In genomic region chr16:23609748-23610185, GRCm38 (mm10) we compare ENCODE assay signal across 9 mouse cellular contexts.
DNase-seq lines count a peak whose midpoint lies in the region; ATAC-seq and TF ChIP-seq lines count a peak whose summit lies in the region.
"Had no signal": no experiment of that assay in that cellular context is flagged by ENCODE, and none has a peak within 500 bp of the region (broad histone marks: within the 10 kb centered on the region; RNA-seq: fewer than 3 reads in every experiment).

No protein-coding gene starts in this region.

- no peak overlapping the region for H3K27ac ChIP-seq in embryonic facial prominence, embryonic 14.5 days (replicated peaks; ENCODE audit: low read depth, low read length)
- H3K27ac ChIP-seq in heart, embryonic 15.5 days, result no peak overlapping the region
- H3K27ac ChIP-seq in kidney, postnatal 0 days, result peak overlapping the region; percentile 32; the same call in 1 of the 2 replicates
- H3K27ac ChIP-seq in liver, embryonic 13.5 days, result no peak overlapping the region
- peak overlapping the region; percentile 80 for H3K27ac ChIP-seq in thymus, adult 2 months (ENCODE audit: control insufficient read depth, insufficient read depth, low read length)

- H3K4me1 ChIP-seq in embryonic facial prominence, embryonic 14.5 days (ENCODE audit: control insufficient read depth, insufficient read depth, low read length), result 0 out of 2 replicates have a peak, but pooled peaks cover 4% of the 10 kb centered on the region
- H3K4me1 ChIP-seq in heart, embryonic 15.5 days (replicated peaks), result no peaks in the 10 kb centered on the region
- no peaks in the 10 kb centered on the region for H3K4me1 ChIP-seq in kidney, postnatal 0 days (replicated peaks; ENCODE audit: insufficient read depth, low read length)
- H3K4me1 ChIP-seq in liver, embryonic 13.5 days (replicated peaks), result 0 out of 2 replicates have a peak, but pooled peaks cover 4% of the 10 kb centered on the region
- peaks cover 11% of the 10 kb centered on the region for H3K4me1 ChIP-seq in thymus, adult 2 months (replicated peaks; ENCODE audit: control insufficient read depth, insufficient read depth, low read length)

- H3K4me2 ChIP-seq in embryonic facial prominence, embryonic 14.5 days (ENCODE audit: low read depth, low read length), result peak overlapping the region; percentile 43
- H3K4me2 ChIP-seq in heart, embryonic 15.5 days, result peak overlapping the region; percentile 54
- peak overlapping the region; percentile 54 for H3K4me2 ChIP-seq in kidney, postnatal 0 days (ENCODE audit: low read length)
- H3K4me2 ChIP-seq in liver, embryonic 13.5 days, result peak overlapping the region; percentile 38

- no peak for TF ChIP-seq POLR2A in thymus, adult 2 months (IDR thresholded peaks at IDR 0.05; ENCODE audit: control insufficient read depth, extremely low read depth, insufficient read depth, low read length, poor library complexity)

- H3K36me3 ChIP-seq in C2C12 (ENCODE audit: control insufficient read depth, insufficient read depth), result no peaks in the 10 kb centered on the region
- H3K36me3 ChIP-seq in embryonic facial prominence, embryonic 14.5 days (ENCODE audit: control insufficient read depth, insufficient read depth, low read length), result no peaks in the 10 kb centered on the region
- no peaks in the 10 kb centered on the region for H3K36me3 ChIP-seq in heart, embryonic 15.5 days
- H3K36me3 ChIP-seq in kidney, postnatal 0 days (ENCODE audit: insufficient read depth, low read length), result no peaks in the 10 kb centered on the region
- H3K36me3 ChIP-seq in liver, embryonic 13.5 days, result no peaks in the 10 kb centered on the region
- H3K36me3 ChIP-seq in thymus, adult 2 months (ENCODE audit: control insufficient read depth, insufficient read depth, low read length), result no peaks in the 10 kb centered on the region

- no peaks in the 10 kb centered on the region for H3K9me3 ChIP-seq in embryonic facial prominence, embryonic 14.5 days (ENCODE audit: control insufficient read depth, low read length)
- H3K9me3 ChIP-seq in heart, embryonic 15.5 days (replicated peaks), result no peaks in the 10 kb centered on the region
- H3K9me3 ChIP-seq in kidney, postnatal 0 days (replicated peaks; ENCODE audit: low read length), result no peaks in the 10 kb centered on the region
- no peaks in the 10 kb centered on the region for H3K9me3 ChIP-seq in liver, embryonic 13.5 days (replicated peaks)

- peak; percentile 44 for DNase-seq in adrenal gland, postnatal 10 days
- peak; percentile 32 for DNase-seq in embryonic facial prominence, embryonic 14.5 days (ENCODE audit: low spot score)
- DNase-seq in kidney, postnatal 0 days (ENCODE audit: low spot score), result peak; percentile 72
- DNase-seq in liver, embryonic 13.5 days, result no peak
- DNase-seq in naive thymus-derived CD4-positive, alpha-beta T cell, adult 2 months (ENCODE audit: low read depth), result peak; percentile 83
- DNase-seq in thymus, adult 2 months, result peak; percentile 57

- TF ChIP-seq CTCF in C2C12 (IDR thresholded peaks at IDR 0.05; ENCODE audit: control insufficient read depth, insufficient read depth, insufficient read length), result no peak
- TF ChIP-seq CTCF in kidney, postnatal 0 days (IDR thresholded peaks at IDR 0.05; ENCODE audit: low read depth), result no peak
- TF ChIP-seq CTCF in thymus, adult 2 months (IDR thresholded peaks at IDR 0.05; ENCODE audit: borderline replicate concordance, control insufficient read depth, extremely low read depth, insufficient read depth, low read length, poor library complexity), result no peak

- H3K9ac ChIP-seq in embryonic facial prominence, embryonic 14.5 days (ENCODE audit: low read depth, low read length), result peak overlapping the region; percentile 43; the same call in 1 of the 2 replicates
- H3K9ac ChIP-seq in heart, embryonic 15.5 days, result peak overlapping the region; percentile 44; the same call in 1 of the 2 replicates
- H3K9ac ChIP-seq in kidney, postnatal 0 days (ENCODE audit: low read depth, low read length), result peak overlapping the region; percentile 50
- H3K9ac ChIP-seq in liver, embryonic 13.5 days, result no peak overlapping the region

- H3K79me3 ChIP-seq in C2C12 (ENCODE audit: low read depth), result no peaks in the 10 kb centered on the region

- no peak overlapping the region for H3K4me3 ChIP-seq in C2C12 (ENCODE audit: insufficient read depth, poor library complexity, severe bottlenecking)
- peak overlapping the region; percentile 18 for H3K4me3 ChIP-seq in embryonic facial prominence, embryonic 14.5 days (ENCODE audit: low read depth, low read length)
- H3K4me3 ChIP-seq in heart, embryonic 15.5 days, result peak overlapping the region; percentile 50
- H3K4me3 ChIP-seq in kidney, postnatal 0 days (replicated peaks; ENCODE audit: low read depth, low read length), result peak overlapping the region; percentile 40
- peak overlapping the region; percentile 40 for H3K4me3 ChIP-seq in liver, embryonic 13.5 days (replicated peaks)
- H3K4me3 ChIP-seq in thymus, adult 2 months (ENCODE audit: control insufficient read depth, insufficient read depth, low read length), result peak overlapping the region; percentile 83
- H3K4me3 ChIP-seq: erythroblast, embryonic 14.5 days had no signal

- peak overlapping the region; percentile 23 for H3ac ChIP-seq in C2C12 (ENCODE audit: control insufficient read depth, insufficient read length, low read depth)

- no peak for ATAC-seq in embryonic facial prominence, embryonic 14.5 days (ENCODE audit: low read depth)
- no peak for ATAC-seq in heart, embryonic 15.5 days (replicated peaks; ENCODE audit: insufficient number of reproducible peaks, insufficient read depth, low FRiP score, low read depth)
- ATAC-seq in kidney, postnatal 0 days (replicated peaks; ENCODE audit: low FRiP score, low read depth), result no peak; the same call in 1 of the 2 replicates
- no peak for ATAC-seq in liver, embryonic 13.5 days (ENCODE audit: low read depth)

- WGBS in embryonic facial prominence, embryonic 14.5 days, result 22% methylated on average over 11 of the region's 11 CpGs
- WGBS in heart, embryonic 15.5 days, result 27% methylated on average over 11 of the region's 11 CpGs
- WGBS in kidney, postnatal 0 days, result 25% methylated on average over 11 of the region's 11 CpGs
- WGBS in liver, embryonic 13.5 days (ENCODE audit: insufficient replicate concordance), result 21% methylated on average over 11 of the region's 11 CpGs
- WGBS in thymus, adult 2 months, result under 1% methylated on average over 11 of the region's 11 CpGs

- no peaks in the 10 kb centered on the region for H3K27me3 ChIP-seq in C2C12 (ENCODE audit: control insufficient read depth, insufficient read depth, insufficient read length)
- no peaks in the 10 kb centered on the region for H3K27me3 ChIP-seq in embryonic facial prominence, embryonic 14.5 days (replicated peaks; ENCODE audit: control insufficient read depth, insufficient read depth, low read length)
- H3K27me3 ChIP-seq in heart, embryonic 15.5 days, result no peaks in the 10 kb centered on the region
- H3K27me3 ChIP-seq in kidney, postnatal 0 days (ENCODE audit: insufficient read depth, low read length), result no peaks in the 10 kb centered on the region
- no peaks in the 10 kb centered on the region for H3K27me3 ChIP-seq in liver, embryonic 13.5 days
- H3K27me3 ChIP-seq in thymus, adult 2 months (ENCODE audit: control insufficient read depth, insufficient read depth, low read length), result no peaks in the 10 kb centered on the region

- no peaks in the 10 kb centered on the region for H3K79me2 ChIP-seq in C2C12 (ENCODE audit: control insufficient read depth, insufficient read depth)

TF ChIP-seq in C2C12, 6 proteins besides CTCF, POLR2A, EP300 and RAD21:
- TF ChIP-seq USF1 (IDR thresholded peaks at IDR 0.05; ENCODE audit: low read depth), result no peak
- TF ChIP-seq MYOG (IDR thresholded peaks at IDR 0.05; ENCODE audit: control insufficient read depth, extremely low read depth, insufficient read length), result no peak
- TF ChIP-seq MYOD1 (IDR thresholded peaks at IDR 0.05; ENCODE audit: control insufficient read depth, insufficient read length, low read depth), result no peak
- TF ChIP-seq CEBPB (IDR thresholded peaks at IDR 0.05; ENCODE audit: low read depth), result no peak
- TF ChIP-seq FOSL1 (IDR thresholded peaks at IDR 0.05; ENCODE audit: insufficient read depth, low read length, poor library complexity, severe bottlenecking), result no peak
- TF ChIP-seq MAX (IDR thresholded peaks at IDR 0.05), result no peak

Comparison
In these comparisons a context has a peak if more than half of its experiments do, and no peak if none do; other contexts are left out.
1. H3K27ac ChIP-seq: peak in kidney, postnatal 0 days (single experiment) and thymus, adult 2 months (single experiment); none in embryonic facial prominence, embryonic 14.5 days (single experiment), heart, embryonic 15.5 days (single experiment) and liver, embryonic 13.5 days (single experiment).
2. Peak in every context shown above with its lines, with median percentiles within 50 percentile points of each other: H3K4me2 ChIP-seq.